Mouse (Mus musculus): ENCODE data around the gene Spata48.

Spata48 gene

GRCm38 (mm10) chr11:11461635-11462560 is at the start of gene Spata48, which contains the start of gene Zpbp:
Gene Spata48 (plus strand): TSS chr11:11462094.
Gene Zpbp (minus strand): TSS chr11:11462408.
- in situ Hi-C loops (cut with MboI, MseI), result loop anchor here (5.0 to 25.0 kb wide), 2 partner anchors 35 to 325 kb away; no protein-coding TSS in a partner anchor

- in situ Hi-C loops (cut with MboI, MseI), result loop anchor here (25.0 kb wide), 1 partner anchor 873 kb away; no protein-coding TSS in a partner anchor
Measured at GRCm38 (mm10) chr11:11414188-11414587, 47.7 kb upstream of the Spata48 start.

DNA sequence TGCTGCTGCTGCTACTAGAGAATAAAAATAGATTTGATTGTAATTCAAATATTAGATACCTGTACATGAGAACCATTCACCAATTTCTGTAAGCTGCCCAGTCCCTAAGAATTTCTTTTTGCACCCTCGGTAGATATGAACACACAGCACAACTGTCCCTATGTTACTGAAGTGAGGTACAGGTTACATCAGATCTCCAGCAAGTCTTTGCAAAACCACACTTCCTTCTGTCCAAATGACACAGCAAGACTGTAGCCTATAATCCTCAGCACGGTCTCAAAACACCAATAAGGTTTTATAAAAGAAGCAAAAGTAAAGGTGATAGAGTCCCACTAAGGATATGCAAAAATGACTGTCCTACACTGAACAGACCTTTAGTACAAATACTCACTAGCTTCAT is 44.5 kb upstream of the Spata48 start:
- in situ Hi-C loops (cut with MboI, MseI), result loop anchor here (25.0 kb wide), 1 partner anchor 870 kb away; no protein-coding TSS in a partner anchor

DNA sequence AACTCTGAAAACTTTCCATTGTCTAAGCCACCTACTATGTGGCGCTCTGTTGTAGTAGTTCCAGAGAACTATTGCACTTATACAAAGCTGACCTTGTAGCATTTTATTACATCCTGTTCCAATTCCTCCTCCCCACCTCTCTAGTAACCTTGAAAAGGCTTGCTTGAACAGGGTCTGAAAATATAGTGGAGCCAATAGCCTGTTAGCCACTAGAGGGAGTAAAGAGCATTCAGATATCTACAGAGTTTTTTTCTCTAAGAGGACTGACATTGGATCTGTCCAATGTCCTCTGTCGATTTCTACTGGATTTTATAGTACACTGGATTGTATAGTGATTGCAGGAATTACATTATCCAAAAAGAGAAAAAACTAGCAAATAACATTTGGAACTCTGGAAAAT is 6.9 kb upstream of the Spata48 start:
- in situ Hi-C loops (cut with MboI, MseI), result loop anchor here (5.0 to 25.0 kb wide), 3 partner anchors 102 to 517 kb away; no protein-coding TSS in a partner anchor

- in situ Hi-C loops (cut with MboI, MseI), result loop anchor here (5.0 to 25.0 kb wide), 2 partner anchors 35 to 325 kb away; no protein-coding TSS in a partner anchor
Measured at GRCm38 (mm10) chr11:11462561-11462890, 632 bp downstream of the Spata48 start.

DNA sequence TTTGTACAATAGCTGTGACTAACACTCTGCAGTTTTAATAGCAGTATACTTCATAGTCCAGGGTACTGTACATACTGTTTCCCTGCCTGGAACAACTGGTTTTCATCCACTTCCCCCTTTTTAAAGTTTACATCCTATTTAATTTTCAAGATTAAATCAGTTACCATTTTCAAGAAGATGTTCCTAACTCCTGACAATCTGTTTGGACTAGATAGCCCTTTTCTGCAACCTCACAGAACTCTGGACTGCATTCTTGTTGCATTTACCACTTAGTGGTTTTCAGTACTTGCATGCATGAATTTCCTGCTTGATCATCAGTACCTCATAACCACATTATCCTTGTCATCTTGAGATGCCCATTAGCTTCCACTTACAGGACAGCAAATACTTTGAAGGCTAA is 7.0 kb downstream of the Spata48 start:
- in situ Hi-C loops (cut with MboI, MseI), result loop anchor here (25.0 kb wide), 1 partner anchor 318 kb away; no protein-coding TSS in a partner anchor

DNA sequence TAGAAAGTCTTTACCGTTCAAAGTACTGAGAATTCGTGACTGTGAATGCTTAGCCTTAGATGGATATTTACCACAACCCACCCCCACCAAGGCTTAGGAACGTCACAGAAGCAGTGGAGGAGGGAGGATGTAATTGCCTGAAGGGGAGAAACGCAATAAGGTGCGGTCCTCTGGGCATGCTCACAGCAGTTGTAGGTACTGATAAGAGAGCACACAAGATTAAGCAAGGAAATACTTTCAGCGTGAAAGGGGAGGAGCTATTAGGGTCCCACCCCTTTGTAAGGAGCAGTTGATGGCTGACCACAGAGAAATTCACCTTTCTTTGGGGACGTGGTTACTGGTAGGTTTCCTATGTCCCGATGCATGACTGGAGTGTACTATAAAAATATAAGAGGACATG is 22.5 kb downstream of the Spata48 start:
- in situ Hi-C loops (cut with MboI, MseI), result no loop called here

- in situ Hi-C loops (cut with MboI, MseI), result no loop called here
Measured at GRCm38 (mm10) chr11:11492044-11492443, 30.1 kb downstream of the Spata48 start.

DNA sequence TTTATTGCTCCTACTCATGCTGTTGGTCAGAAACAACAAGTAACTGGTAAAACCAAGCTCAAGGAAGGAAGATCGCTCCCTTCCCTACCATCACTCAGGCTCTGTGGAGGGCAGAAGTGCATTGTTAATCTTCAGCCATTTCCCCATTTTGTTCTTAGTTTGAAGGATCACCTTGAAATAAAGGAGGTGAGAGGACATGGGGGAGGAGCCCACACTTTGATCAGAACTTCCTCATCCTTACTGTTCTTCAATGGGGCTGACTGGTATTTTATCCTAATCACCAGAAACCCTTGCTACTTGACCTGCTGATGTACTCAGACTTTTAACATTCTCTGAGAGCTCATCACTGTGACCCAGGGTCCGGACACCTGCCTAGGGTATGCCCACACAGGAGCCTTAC is 33.8 kb downstream of the Spata48 start:
- in situ Hi-C loops (cut with MboI, MseI), result loop anchor here (5.0 kb wide), 2 partner anchors 33 to 252 kb away; partner anchors contain the start of genes Spata48 and Zpbp

GRCm38 (mm10) chr11:11499944-11500343 is 38.0 kb downstream of the Spata48 start:
- in situ Hi-C loops (cut with MboI, MseI), result loop anchor here (5.0 to 10.0 kb wide), 3 partner anchors 38 to 247 kb away; partner anchors contain the start of genes Ikzf1, Spata48 and Zpbp

DNA sequence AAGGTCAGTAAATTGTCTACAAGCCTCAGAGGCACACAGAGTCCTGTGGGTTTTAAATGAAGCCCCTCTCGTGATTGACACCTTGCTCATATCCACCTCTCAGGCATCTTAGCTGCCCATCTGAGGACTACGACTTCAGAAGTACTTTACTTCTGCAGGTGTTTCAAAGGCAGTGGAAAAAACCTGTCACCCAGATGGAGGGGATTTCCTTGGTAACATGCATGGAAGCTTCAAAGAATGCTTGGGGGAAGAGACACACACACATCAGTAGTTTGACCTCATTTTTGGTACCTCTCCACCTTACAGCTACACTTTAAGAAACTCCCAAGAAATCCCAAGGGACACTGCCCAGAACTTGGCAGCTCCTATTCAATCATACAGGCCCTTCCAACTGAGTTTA is 44.3 kb downstream of the Spata48 start:
- in situ Hi-C loops (cut with MboI, MseI), result loop anchor here (10.0 kb wide), 1 partner anchor 179 kb away; the partner anchor contains the start of gene Ikzf1

GRCm38 (mm10) chr11:11509413-11509812 is 47.5 kb downstream of the Spata48 start:
- in situ Hi-C loops (cut with MboI, MseI), result loop anchor here (10.0 kb wide), 1 partner anchor 175 kb away; the partner anchor contains the start of gene Ikzf1

DNA sequence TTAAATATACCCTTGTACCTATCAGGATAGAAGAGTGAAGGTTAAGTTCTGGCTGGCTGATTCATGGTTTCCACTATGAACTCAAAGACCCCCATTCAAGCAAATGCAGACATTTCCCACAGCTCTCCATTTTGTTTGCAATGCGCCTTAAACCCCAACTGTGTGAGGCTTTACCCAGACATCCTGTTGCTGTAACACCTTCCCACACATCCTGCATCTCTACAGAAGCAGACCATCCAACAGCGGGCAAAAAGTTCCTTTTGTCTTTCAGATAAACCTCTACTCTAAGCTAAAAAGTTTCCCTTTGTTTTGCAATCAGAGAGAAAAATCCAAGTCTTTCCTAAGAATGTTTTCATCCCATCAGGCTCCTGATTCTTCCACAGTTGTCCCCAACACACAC is 50.2 kb downstream of the Spata48 start:
- in situ Hi-C loops (cut with MboI, MseI), result no loop called here

GRCm38 (mm10) chr11:11513008-11513799 is 51.3 kb downstream of the Spata48 start:
- in situ Hi-C loops (cut with MboI, MseI), result no loop called here

DNA sequence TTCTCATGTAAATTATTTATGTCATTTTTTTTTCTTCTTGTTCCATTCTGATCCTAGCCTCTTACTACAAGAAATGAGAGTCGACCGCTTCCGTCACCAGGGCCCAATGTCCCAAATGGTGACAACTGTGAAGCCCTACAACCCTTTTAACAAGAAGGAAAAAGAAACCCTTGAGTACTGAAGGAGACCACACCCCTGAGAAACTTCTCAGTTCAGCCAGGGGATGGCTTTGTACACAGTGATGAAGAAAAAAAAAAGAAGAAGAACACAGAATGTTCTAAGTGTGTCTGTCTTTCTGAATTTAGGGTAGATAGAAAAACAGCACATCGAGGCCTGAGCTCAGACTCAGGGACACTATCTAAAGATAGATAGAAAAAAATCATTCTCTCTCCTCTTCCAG is 53.0 kb downstream of the Spata48 start:
- in situ Hi-C loops (cut with MboI, MseI), result loop anchor here (5.0 kb wide), 1 partner anchor 37 kb away; no protein-coding TSS in a partner anchor

GRCm38 (mm10) chr11:11517781-11518435 is 56.0 kb downstream of the Spata48 start:
- in situ Hi-C loops (cut with MboI, MseI), result loop anchor here (5.0 kb wide), 1 partner anchor 34 kb away; no protein-coding TSS in a partner anchor

GRCm38 (mm10) chr11:11519255-11520243 is 57.7 kb downstream of the Spata48 start:
- in situ Hi-C loops (cut with MboI, MseI), result loop anchor here (5.0 kb wide), 1 partner anchor 33 kb away; no protein-coding TSS in a partner anchor

GRCm38 (mm10) chr11:11521908-11522441 is 60.1 kb downstream of the Spata48 start:
- in situ Hi-C loops (cut with MboI, MseI), result no loop called here

DNA sequence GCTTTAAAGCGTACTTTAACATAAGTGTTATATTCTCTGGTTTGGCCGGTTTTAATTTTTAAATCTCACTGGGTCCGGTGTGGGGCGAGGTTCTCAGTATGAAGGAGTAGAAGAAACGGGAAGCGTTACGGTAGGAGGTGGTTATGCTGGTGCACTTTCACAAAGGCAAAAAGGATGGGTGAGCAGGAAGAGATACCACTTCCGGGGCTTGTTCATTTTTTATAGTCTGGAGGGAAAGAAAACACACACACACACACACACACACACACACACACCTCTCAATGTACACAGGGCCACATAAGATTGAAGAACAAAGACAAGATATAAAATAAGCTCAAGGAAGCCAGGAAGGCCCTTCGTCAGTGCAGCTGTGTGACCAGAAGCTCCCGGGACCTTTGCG is 66.9 kb downstream of the Spata48 start:
- in situ Hi-C loops (cut with MboI, MseI), result no loop called here

All from regulatory T cell (primary cell).